Comparison of ENCODE assay signal across 19 mouse cellular contexts in genomic region chr5:151137311-151137710, GRCm38 (mm10).
DNase-seq lines count a peak whose midpoint lies in the region; ATAC-seq and TF ChIP-seq lines count a peak whose summit lies in the region.
"Had no signal": no experiment of that assay in that cellular context is flagged by ENCODE, and none has a peak within 500 bp of the region (broad histone marks: within the 10 kb centered on the region; RNA-seq: fewer than 3 reads in every experiment).

No protein-coding gene starts in this region.

- no peaks in the 10 kb centered on the region for H3K4me1 ChIP-seq in midbrain, postnatal 0 days (ENCODE audit: insufficient read depth, low read length)

- TF ChIP-seq CTCF in layer of hippocampus, adult 2 months (conservative IDR thresholded peaks at IDR 0.05), result no peak
- TF ChIP-seq CTCF in midbrain, postnatal 0 days (IDR thresholded peaks at IDR 0.05), result no peak

- no peak for DNase-seq in frontal cortex, postnatal 10 days (ENCODE audit: low spot score in 2 of 2)
- no peak for DNase-seq in layer of hippocampus, adult 2 months (ENCODE audit: low spot score in 2 of 2)
- DNase-seq in layer of hippocampus, adult 8-10 months (ENCODE audit: low spot score in 2 of 2), result no peak
- DNase-seq in right cerebral cortex, adult 18-20 months, result peak; percentile 13
- DNase-seq in right cerebral cortex, postnatal 4 days, result no peak
- no peak for DNase-seq in midbrain, postnatal 0 days (ENCODE audit: low spot score)
- DNase-seq: adrenal gland, postnatal 25 days; cerebellum, adult 2 months; cerebellum, postnatal 10 days; forebrain, postnatal 0 days; gastrocnemius, postnatal 14 days; heart, postnatal 36 days had no signal

- H3K27me3 ChIP-seq in midbrain, postnatal 0 days (ENCODE audit: insufficient read depth, low read length), result no peaks in the 10 kb centered on the region
- H3K27me3 ChIP-seq: embryonic facial prominence, embryonic 13.5 days; forebrain, embryonic 13.5 days; heart, embryonic 12.5 days; hindbrain, embryonic 15.5 days; Patski had no signal

- no peak overlapping the region for H3K4me2 ChIP-seq in midbrain, postnatal 0 days (ENCODE audit: low read depth, low read length, poor library complexity, severe bottlenecking)
- H3K4me2 ChIP-seq: embryonic facial prominence, embryonic 13.5 days; forebrain, embryonic 13.5 days; heart, embryonic 12.5 days; hindbrain, embryonic 15.5 days had no signal

- H3K27ac ChIP-seq in layer of hippocampus, adult 2 months, result peak overlapping the region; percentile 21; the same call in 1 of the 2 replicates
- H3K27ac ChIP-seq in midbrain, postnatal 0 days (ENCODE audit: low read depth, low read length), result no peak overlapping the region
- H3K27ac ChIP-seq: forebrain, embryonic 13.5 days; hindbrain, embryonic 15.5 days had no signal

- no peak overlapping the region for H3K9ac ChIP-seq in midbrain, postnatal 0 days (replicated peaks; ENCODE audit: low read length, poor library complexity, severe bottlenecking)
- H3K9ac ChIP-seq: embryonic facial prominence, embryonic 13.5 days; forebrain, embryonic 13.5 days; forebrain, postnatal 0 days; heart, embryonic 12.5 days; hindbrain, embryonic 15.5 days had no signal

- no peaks in the 10 kb centered on the region for H3K9me3 ChIP-seq in midbrain, postnatal 0 days (ENCODE audit: low read length)
- H3K9me3 ChIP-seq: embryonic facial prominence, embryonic 13.5 days; forebrain, embryonic 13.5 days; hindbrain, embryonic 15.5 days had no signal

- H3K4me3 ChIP-seq in layer of hippocampus, adult 2 months, result no peak overlapping the region
- no peak overlapping the region for H3K4me3 ChIP-seq in midbrain, postnatal 0 days (ENCODE audit: low read depth, low read length)
- H3K4me3 ChIP-seq: embryonic facial prominence, embryonic 13.5 days; forebrain, embryonic 13.5 days; heart, embryonic 12.5 days; hindbrain, embryonic 15.5 days had no signal

- H3K36me3 ChIP-seq in midbrain, postnatal 0 days (ENCODE audit: insufficient read depth, low read length), result no peaks in the 10 kb centered on the region
- H3K36me3 ChIP-seq: embryonic facial prominence, embryonic 13.5 days; heart, embryonic 12.5 days; hindbrain, embryonic 15.5 days had no signal

- WGBS in midbrain, postnatal 0 days, result 86% methylated on average over 4 of the region's 4 CpGs

- ATAC-seq in frontal cortex, adult (ENCODE audit: low TSS enrichment), result peak; percentile 75
- ATAC-seq in midbrain, postnatal 0 days (ENCODE audit: low FRiP score), result no peak
- ATAC-seq: activated CD4-positive, CD25-positive, alpha-beta regulatory T cell, adult 4 months; forebrain, embryonic 13.5 days; forebrain, postnatal 0 days; Patski had no signal
